Mouse (Mus musculus): ENCODE data around the gene Erp29. TPM values are rescaled to one million over a fixed set of nuclear protein-coding genes. Genes with fewer than 3 reads are reported as not detected.

Gene Erp29
- polyA plus RNA-seq, 1 experiment from 2014 or later = 110 TPM

- H3K4me3 ChIP-seq = no peak overlapping the region
- no peaks in the 10 kb centered on the region for H3K9me3 ChIP-seq (replicated peaks)
- H3K36me3 ChIP-seq = peaks cover 59% of the 10 kb centered on the region
- 90% methylated on average over 3 of the region's 3 CpGs for WGBS
- no peak for ATAC-seq (replicated peaks; ENCODE audit: insufficient number of reproducible peaks, insufficient read depth, low FRiP score, low read depth)
- H3K9ac ChIP-seq = no peak overlapping the region
- no peak overlapping the region for H3K4me2 ChIP-seq
- peaks cover 18% of the 10 kb centered on the region for H3K4me1 ChIP-seq (replicated peaks)
- no peaks in the 10 kb centered on the region for H3K27me3 ChIP-seq
- H3K27ac ChIP-seq = no peak overlapping the region
Measured at GRCm38 (mm10) chr5:121448450-121448849, 3.9 kb downstream of the Erp29 start.

- 90% methylated on average over 5 of the region's 5 CpGs for WGBS
Measured at GRCm38 (mm10) chr5:121444870-121445269, 7.4 kb downstream of the Erp29 start.

GRCm38 (mm10) chr5:121443548-121443947, 8.8 kb downstream of the Erp29 start:
- H3K9ac ChIP-seq = no peak overlapping the region
- no peaks in the 10 kb centered on the region for H3K9me3 ChIP-seq (replicated peaks)
- 86% methylated on average over 3 of the region's 3 CpGs for WGBS
- peaks cover 85% of the 10 kb centered on the region for H3K36me3 ChIP-seq
- H3K4me3 ChIP-seq = no peak overlapping the region
- no peak for ATAC-seq (replicated peaks; ENCODE audit: insufficient number of reproducible peaks, insufficient read depth, low FRiP score, low read depth)
- H3K4me1 ChIP-seq (replicated peaks) = no peaks in the 10 kb centered on the region
- no peaks in the 10 kb centered on the region for H3K27me3 ChIP-seq
- H3K27ac ChIP-seq = no peak overlapping the region
- no peak overlapping the region for H3K4me2 ChIP-seq

More at GRCm38 (mm10) chr5:121444870-121445269, 7.4 kb downstream of the Erp29 start:
- Histone ChIP-seq H3K9ac (no peak overlapping the region), H3K4me3 (no peak overlapping the region), H3K36me3 (peaks cover 82% of the 10 kb centered on the region), H3K9me3 (replicated peaks) (no peaks in the 10 kb centered on the region), H3K4me2 (no peak overlapping the region), H3K27ac (no peak overlapping the region), H3K27me3 (no peaks in the 10 kb centered on the region), H3K4me1 (replicated peaks) (0 out of 2 replicates have a peak, but pooled peaks cover 2% of the 10 kb centered on the region)
- ATAC-seq (replicated peaks; ENCODE audit: insufficient number of reproducible peaks, insufficient read depth, low FRiP score, low read depth) = no peak

- Histone ChIP-seq H3K27ac (no peak overlapping the region), H3K27me3 (no peaks in the 10 kb centered on the region), H3K9ac (no peak overlapping the region), H3K9me3 (replicated peaks) (no peaks in the 10 kb centered on the region), H3K4me3 (no peak overlapping the region), H3K4me2 (no peak overlapping the region), H3K36me3 (peaks cover 83% of the 10 kb centered on the region), H3K4me1 (replicated peaks) (no peaks in the 10 kb centered on the region)
- WGBS = 87% methylated on average over 11 of the region's 11 CpGs
- no peak for ATAC-seq (replicated peaks; ENCODE audit: insufficient number of reproducible peaks, insufficient read depth, low FRiP score, low read depth)
Measured at GRCm38 (mm10) chr5:121438756-121439155, 13.6 kb downstream of the Erp29 start.

- no peak for ATAC-seq (replicated peaks; ENCODE audit: insufficient number of reproducible peaks, insufficient read depth, low FRiP score, low read depth)
- H3K9ac ChIP-seq = no peak overlapping the region
- H3K4me1 ChIP-seq (replicated peaks) = no peaks in the 10 kb centered on the region
- no peak overlapping the region for H3K4me2 ChIP-seq
- no peaks in the 10 kb centered on the region for H3K9me3 ChIP-seq (replicated peaks)
- H3K4me3 ChIP-seq = no peak overlapping the region
- no peaks in the 10 kb centered on the region for H3K27me3 ChIP-seq
- no peak overlapping the region for H3K27ac ChIP-seq
- H3K36me3 ChIP-seq = peaks cover 82% of the 10 kb centered on the region
- WGBS = 79% methylated on average over 5 of the region's 5 CpGs
Measured at GRCm38 (mm10) chr5:121438131-121438530, 14.2 kb downstream of the Erp29 start.

GRCm38 (mm10) chr5:121428954-121429353, 23.4 kb downstream of the Erp29 start:
- H3K9me3 ChIP-seq (replicated peaks) = no peaks in the 10 kb centered on the region
- no peak for ATAC-seq (replicated peaks; ENCODE audit: insufficient number of reproducible peaks, insufficient read depth, low FRiP score, low read depth)
- no peaks in the 10 kb centered on the region for H3K4me1 ChIP-seq (replicated peaks)
- H3K27ac ChIP-seq = no peak overlapping the region
- H3K4me2 ChIP-seq = no peak overlapping the region
- 91% methylated on average over 3 of the region's 3 CpGs for WGBS
- H3K9ac ChIP-seq = no peak overlapping the region
- no peak overlapping the region for H3K4me3 ChIP-seq
- peaks cover 98% of the 10 kb centered on the region for H3K36me3 ChIP-seq
- H3K27me3 ChIP-seq = no peaks in the 10 kb centered on the region

GRCm38 (mm10) chr5:121423297-121423696, 29.0 kb downstream of the Erp29 start:
- Histone ChIP-seq H3K9ac (no peak overlapping the region), H3K4me2 (no peak overlapping the region), H3K4me1 (replicated peaks) (no peaks in the 10 kb centered on the region), H3K27ac (no peak overlapping the region), H3K36me3 (peaks cover 97% of the 10 kb centered on the region), H3K9me3 (replicated peaks) (no peaks in the 10 kb centered on the region), H3K4me3 (no peak overlapping the region), H3K27me3 (no peaks in the 10 kb centered on the region)
- 85% methylated on average over 10 of the region's 10 CpGs for WGBS
- ATAC-seq (replicated peaks; ENCODE audit: insufficient number of reproducible peaks, insufficient read depth, low FRiP score, low read depth) = no peak

- Histone ChIP-seq H3K4me2 (no peak overlapping the region), H3K4me1 (replicated peaks) (no peaks in the 10 kb centered on the region), H3K27me3 (no peaks in the 10 kb centered on the region), H3K9me3 (replicated peaks) (no peaks in the 10 kb centered on the region), H3K9ac (no peak overlapping the region), H3K27ac (no peak overlapping the region), H3K4me3 (no peak overlapping the region), H3K36me3 (peaks cover 97% of the 10 kb centered on the region)
- ATAC-seq (replicated peaks; ENCODE audit: insufficient number of reproducible peaks, insufficient read depth, low FRiP score, low read depth) = no peak
- WGBS = 93% methylated on average over 6 of the region's 6 CpGs
Measured at GRCm38 (mm10) chr5:121422787-121423186, 29.5 kb downstream of the Erp29 start.

GRCm38 (mm10) chr5:121420721-121421120, 31.6 kb downstream of the Erp29 start:
- H3K9me3 ChIP-seq (replicated peaks) = no peaks in the 10 kb centered on the region
- no peak for ATAC-seq (replicated peaks; ENCODE audit: insufficient number of reproducible peaks, insufficient read depth, low FRiP score, low read depth)
- H3K4me1 ChIP-seq (replicated peaks) = no peaks in the 10 kb centered on the region
- no peaks in the 10 kb centered on the region for H3K27me3 ChIP-seq
- H3K4me2 ChIP-seq = no peak overlapping the region
- no peak overlapping the region for H3K27ac ChIP-seq
- H3K4me3 ChIP-seq = no peak overlapping the region
- H3K36me3 ChIP-seq = peaks cover 97% of the 10 kb centered on the region
- H3K9ac ChIP-seq = no peak overlapping the region
- 91% methylated on average over 9 of the region's 9 CpGs for whole genome bisulfite sequencing

GRCm38 (mm10) chr5:121410975-121411374, 41.3 kb downstream of the Erp29 start:
- no peak overlapping the region for H3K27ac ChIP-seq
- no peaks in the 10 kb centered on the region for H3K9me3 ChIP-seq (replicated peaks)
- ATAC-seq (replicated peaks; ENCODE audit: insufficient number of reproducible peaks, insufficient read depth, low FRiP score, low read depth) = no peak
- H3K4me3 ChIP-seq = no peak overlapping the region
- no peak overlapping the region for H3K4me2 ChIP-seq
- WGBS = 94% methylated on average over 4 of the region's 4 CpGs
- H3K36me3 ChIP-seq = peaks cover 63% of the 10 kb centered on the region
- no peak overlapping the region for H3K9ac ChIP-seq
- H3K4me1 ChIP-seq (replicated peaks) = no peaks in the 10 kb centered on the region
- H3K27me3 ChIP-seq = no peaks in the 10 kb centered on the region

GRCm38 (mm10) chr5:121407856-121408255, 44.5 kb downstream of the Erp29 start:
- Histone ChIP-seq H3K4me1 (replicated peaks) (0 out of 2 replicates have a peak, but pooled peaks cover 3% of the 10 kb centered on the region), H3K27me3 (no peaks in the 10 kb centered on the region), H3K9me3 (replicated peaks) (no peaks in the 10 kb centered on the region), H3K27ac (no peak overlapping the region), H3K4me2 (no peak overlapping the region), H3K9ac (no peak overlapping the region), H3K36me3 (peaks cover 33% of the 10 kb centered on the region), H3K4me3 (no peak overlapping the region)
- no peak for ATAC-seq (replicated peaks; ENCODE audit: insufficient number of reproducible peaks, insufficient read depth, low FRiP score, low read depth)
- WGBS = 90% methylated on average over 8 of the region's 8 CpGs

GRCm38 (mm10) chr5:121400849-121401248, 51.5 kb downstream of the Erp29 start:
- Histone ChIP-seq H3K4me3 (no peak overlapping the region), H3K9me3 (replicated peaks) (no peaks in the 10 kb centered on the region), H3K4me2 (no peak overlapping the region), H3K4me1 (replicated peaks) (peaks cover 24% of the 10 kb centered on the region), H3K9ac (no peak overlapping the region), H3K27ac (no peak overlapping the region), H3K36me3 (no peaks in the 10 kb centered on the region), H3K27me3 (no peaks in the 10 kb centered on the region)
- ATAC-seq (replicated peaks; ENCODE audit: insufficient number of reproducible peaks, insufficient read depth, low FRiP score, low read depth) = no peak
- WGBS = 76% methylated on average over 5 of the region's 5 CpGs

All from heart, embryonic 15.5 days (tissue).